Mouse (Mus musculus): ENCODE data around the gene Rnf207. TPM values are rescaled to one million over a fixed set of nuclear protein-coding genes. Genes with fewer than 3 reads are reported as not detected.

Rnf207 gene
- polyA plus RNA-seq, 2 experiments, result 0.04 to 0.16 TPM

- peaks cover 13 to 14% of the 10 kb centered on the region in 2 experiments for H3K4me1 ChIP-seq (replicated peaks; ENCODE audit: control insufficient read depth in 2 of 2, insufficient read depth in 2 of 2, low read length in 1 of 2)
- TF ChIP-seq EP300 (IDR thresholded peaks at IDR 0.05; ENCODE audit: low read depth) (no peak), CTCF (IDR thresholded peaks at IDR 0.05; ENCODE audit: low read depth) (no peak)
- no peak overlapping the region for H3K4me3 ChIP-seq (ENCODE audit: insufficient read depth in 1 of 2, low read depth in 2 of 2, low read length in 2 of 2)
- no peak overlapping the region for H3K4me2 ChIP-seq (ENCODE audit: low read depth)
- H3K36me3 ChIP-seq (replicated peaks; ENCODE audit: control insufficient read depth, insufficient read depth, low read depth), result no peaks in the 10 kb centered on the region
- ATAC-seq (ENCODE audit: insufficient read depth) (no peak), DNase-seq (ENCODE audit: low read depth in 3 of 3, low spot score in 3 of 3) (no peak)
- no peaks in the 10 kb centered on the region for H3K9me3 ChIP-seq (ENCODE audit: control insufficient read depth, low read length)
- 62% methylated on average over 13 of the region's 13 CpGs for WGBS (ENCODE audit: insufficient replicate concordance)
- no peak overlapping the region for H3K27ac ChIP-seq
- H3K9ac ChIP-seq (replicated peaks), result no peak overlapping the region
- peaks cover under 1% of the 10 kb centered on the region for H3K27me3 ChIP-seq (ENCODE audit: control insufficient read depth, insufficient read depth, low read length)
Measured at GRCm38 (mm10) chr4:152267748-152268369, 50.9 kb downstream of the Rnf207 start.

- Histone ChIP-seq H3K36me3 (replicated peaks; ENCODE audit: control insufficient read depth, insufficient read depth, low read depth) (no peaks in the 10 kb centered on the region), H3K4me3 (ENCODE audit: insufficient read depth in 1 of 2, low read depth in 2 of 2, low read length in 2 of 2) (no peak overlapping the region), H3K27ac (no peak overlapping the region), H3K27me3 (ENCODE audit: control insufficient read depth, insufficient read depth, low read length) (no peaks in the 10 kb centered on the region), H3K9me3 (ENCODE audit: control insufficient read depth, low read length) (no peaks in the 10 kb centered on the region), H3K9ac (replicated peaks) (no peak overlapping the region), H3K4me2 (ENCODE audit: low read depth) (no peak overlapping the region), H3K4me1 (replicated peaks; ENCODE audit: control insufficient read depth in 2 of 2, insufficient read depth in 2 of 2, low read length in 1 of 2) (peaks cover 14 to 18% of the 10 kb centered on the region in 2 experiments)
- ATAC-seq (ENCODE audit: insufficient read depth), result no peak
- TF ChIP-seq EP300 (IDR thresholded peaks at IDR 0.05; ENCODE audit: low read depth), result no peak
- TF ChIP-seq CTCF (IDR thresholded peaks at IDR 0.05; ENCODE audit: low read depth), result no peak
- DNase-seq (ENCODE audit: low read depth in 3 of 3, low spot score in 3 of 3), result no peak
- WGBS (ENCODE audit: insufficient replicate concordance), result 60% methylated on average over 10 of the region's 10 CpGs
Measured at GRCm38 (mm10) chr4:152266236-152266895, 52.4 kb downstream of the Rnf207 start.

GRCm38 (mm10) chr4:152265791-152266190, 53.0 kb downstream of the Rnf207 start:
- H3K4me1 ChIP-seq (replicated peaks; ENCODE audit: control insufficient read depth in 2 of 2, insufficient read depth in 2 of 2, low read length in 1 of 2), result peaks cover 14 to 18% of the 10 kb centered on the region in 2 experiments
- H3K9me3 ChIP-seq (ENCODE audit: control insufficient read depth, low read length), result no peaks in the 10 kb centered on the region
- H3K27me3 ChIP-seq (ENCODE audit: control insufficient read depth, insufficient read depth, low read length), result no peaks in the 10 kb centered on the region
- no peak overlapping the region for H3K9ac ChIP-seq (replicated peaks)
- 77% methylated on average over 5 of the region's 5 CpGs for WGBS (ENCODE audit: insufficient replicate concordance)
- no peak overlapping the region for H3K27ac ChIP-seq
- no peak overlapping the region for H3K4me2 ChIP-seq (ENCODE audit: low read depth)
- no peak for ATAC-seq (ENCODE audit: insufficient read depth)
- TF ChIP-seq EP300 (IDR thresholded peaks at IDR 0.05; ENCODE audit: low read depth) (no peak), CTCF (IDR thresholded peaks at IDR 0.05; ENCODE audit: low read depth) (no peak)
- H3K4me3 ChIP-seq (ENCODE audit: insufficient read depth in 1 of 2, low read depth in 2 of 2, low read length in 2 of 2), result no peak overlapping the region
- no peaks in the 10 kb centered on the region for H3K36me3 ChIP-seq (replicated peaks; ENCODE audit: control insufficient read depth, insufficient read depth, low read depth)
- DNase-seq (ENCODE audit: low read depth in 3 of 3, low spot score in 3 of 3), result no peak

- Histone ChIP-seq H3K9ac (replicated peaks) (no peak overlapping the region), H3K4me3 (ENCODE audit: insufficient read depth in 1 of 2, low read depth in 2 of 2, low read length in 2 of 2) (no peak overlapping the region), H3K27me3 (ENCODE audit: control insufficient read depth, insufficient read depth, low read length) (no peaks in the 10 kb centered on the region), H3K4me1 (replicated peaks; ENCODE audit: control insufficient read depth in 2 of 2, insufficient read depth in 2 of 2, low read length in 1 of 2) (peaks cover 14 to 18% of the 10 kb centered on the region in 2 experiments), H3K36me3 (replicated peaks; ENCODE audit: control insufficient read depth, insufficient read depth, low read depth) (no peaks in the 10 kb centered on the region), H3K4me2 (ENCODE audit: low read depth) (no peak overlapping the region), H3K9me3 (ENCODE audit: control insufficient read depth, low read length) (no peaks in the 10 kb centered on the region), H3K27ac (no peak overlapping the region)
- WGBS (ENCODE audit: insufficient replicate concordance), result 83% methylated on average over 9 of the region's 9 CpGs
- TF ChIP-seq CTCF (IDR thresholded peaks at IDR 0.05; ENCODE audit: low read depth) (peak; percentile 58), EP300 (IDR thresholded peaks at IDR 0.05; ENCODE audit: low read depth) (no peak)
- ATAC-seq (ENCODE audit: insufficient read depth) (no peak), DNase-seq (ENCODE audit: low read depth in 3 of 3, low spot score in 3 of 3) (no peak)
Measured at GRCm38 (mm10) chr4:152264867-152265568, 53.8 kb downstream of the Rnf207 start.

GRCm38 (mm10) chr4:152264177-152264530, 54.6 kb downstream of the Rnf207 start:
- peak overlapping the region; percentile 49 for H3K27ac ChIP-seq
- peak overlapping the region; percentile 50 for H3K4me2 ChIP-seq (ENCODE audit: low read depth)
- H3K27me3 ChIP-seq (ENCODE audit: control insufficient read depth, insufficient read depth, low read length), result no peaks in the 10 kb centered on the region
- peaks cover 14 to 18% of the 10 kb centered on the region in 2 experiments for H3K4me1 ChIP-seq (replicated peaks; ENCODE audit: control insufficient read depth in 2 of 2, insufficient read depth in 2 of 2, low read length in 1 of 2)
- H3K9me3 ChIP-seq (ENCODE audit: control insufficient read depth, low read length), result no peaks in the 10 kb centered on the region
- peak overlapping the region; percentile 33; the same call in 1 of the 2 replicates for H3K9ac ChIP-seq (replicated peaks)
- peak; percentile 4; the same call in 1 of the 2 replicates for ATAC-seq (ENCODE audit: insufficient read depth)
- no peak for DNase-seq (ENCODE audit: low read depth in 3 of 3, low spot score in 3 of 3)
- 51% methylated on average over 4 of the region's 4 CpGs for WGBS (ENCODE audit: insufficient replicate concordance)
- H3K4me3 ChIP-seq (ENCODE audit: insufficient read depth in 1 of 2, low read depth in 2 of 2, low read length in 2 of 2), result no peak overlapping the region
- TF ChIP-seq CTCF (IDR thresholded peaks at IDR 0.05; ENCODE audit: low read depth), result no peak
- H3K36me3 ChIP-seq (replicated peaks; ENCODE audit: control insufficient read depth, insufficient read depth, low read depth), result no peaks in the 10 kb centered on the region

Measured in liver, embryonic 14.5 days (tissue).